Mouse (Mus musculus) T-cell, adult 2 months (primary cell): ENCODE data around the gene Olfr503.
"Not testable (repeated sequence)": the region's sequence is repeated elsewhere in the genome, so short reads cannot be mapped to it uniquely, and the experiment has no call there.

ENCODE experiments used
- DNase-seq: peaks from one replicate; pipeline ENCODE4 v3.0.0; 2022; ENCODE audit warnings: low spot score

The Olfr503 gene

GRCm38 (mm10) chr7:108544227-108544626, at the start of gene Olfr503:
TSS of gene Olfr503 (plus strand) at chr7:108544527.
- DNase-seq = not testable (repeated sequence)

GRCm38 (mm10) chr7:108524965-108525364, 19.4 kb upstream of the Olfr503 start, which contains the start of gene Olfr502:
TSS of gene Olfr502 (minus strand) at chr7:108525065.
- no peak for DNase-seq

- no peak for DNase-seq
Measured at GRCm38 (mm10) chr7:108542416-108542815, 1.9 kb upstream of the Olfr503 start.

- DNase-seq = no peak
Measured at GRCm38 (mm10) chr7:108565693-108566092, 21.4 kb downstream of the Olfr503 start, which contains the start of gene Olfr504. TSS of gene Olfr504 (minus strand) at chr7:108565793.

GRCm38 (mm10) chr7:108589797-108590196, 45.5 kb downstream of the Olfr503 start:
- DNase-seq = no peak
